Mouse (Mus musculus): ENCODE measurements at regions not wholly inside any gene's neighbourhood (a gene's known extent, or its start where the extent isn't known, plus 50 kb on each side); places are given as distances from the start of the nearest gene placed in this dataset.

DNA sequence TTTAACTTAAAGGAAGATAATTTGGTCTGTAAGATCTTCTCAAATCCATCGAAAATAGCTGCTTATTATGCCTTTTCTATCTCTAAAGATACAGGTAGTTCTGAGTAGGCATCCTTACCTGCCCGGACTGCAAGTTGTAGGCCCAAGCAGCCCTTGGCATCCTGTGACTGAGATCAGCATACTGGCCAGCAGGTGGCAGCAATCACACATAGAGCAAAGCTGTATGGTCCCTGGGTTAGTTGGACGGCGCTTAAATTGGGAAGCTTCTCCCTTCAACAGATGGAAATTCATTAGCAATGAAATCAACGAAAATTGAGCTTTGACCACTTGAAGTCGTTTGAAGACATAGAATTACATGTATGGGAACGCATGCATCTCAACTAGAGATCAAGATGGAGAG is 61.0 kb downstream of the Ccng2 start:
- peak; percentile 94 for ATAC-seq (ENCODE audit: low TSS enrichment)

DNA sequence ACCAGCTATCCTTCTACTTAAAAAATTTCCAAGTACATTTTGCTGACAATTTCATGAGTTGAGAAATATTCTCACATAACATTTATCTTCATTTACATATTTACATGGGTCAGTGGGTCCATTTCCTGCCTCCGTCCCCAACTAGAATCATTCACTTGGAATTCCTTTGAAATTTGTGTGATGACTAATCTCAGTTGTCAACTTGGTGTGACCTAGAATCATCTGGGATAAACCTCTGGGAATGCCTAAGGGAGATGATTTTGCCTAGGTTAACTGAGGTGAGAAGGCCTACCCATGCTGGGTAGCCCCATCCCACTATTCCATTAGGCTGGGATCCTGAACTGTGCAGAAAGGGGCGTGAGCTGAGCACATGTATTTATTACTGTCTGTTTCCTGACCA is 63.8 kb downstream of the Ccng2 start:
- ATAC-seq (ENCODE audit: low TSS enrichment) = no peak

DNA sequence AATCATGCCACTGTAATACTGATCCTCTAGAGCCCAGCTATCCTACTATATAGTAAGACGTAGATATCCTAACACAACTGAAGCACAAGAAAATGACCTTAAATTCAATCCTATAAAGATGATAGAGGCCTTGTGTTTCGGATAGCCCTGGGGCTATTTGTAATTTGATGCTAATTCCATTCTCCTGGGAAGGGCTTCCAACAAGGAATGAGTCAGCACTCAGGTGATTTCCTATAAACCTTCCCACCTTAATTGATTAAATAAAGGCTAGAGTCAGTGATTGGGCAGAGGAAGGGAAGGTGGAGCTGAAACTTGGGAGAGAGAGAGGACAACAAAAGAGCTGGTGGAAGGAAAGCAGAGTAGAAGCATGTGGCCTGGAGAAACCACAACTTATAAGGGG is 86.0 kb downstream of the Ccng2 start:
- no peak for ATAC-seq (ENCODE audit: low TSS enrichment)
